Mouse (Mus musculus): Measurements from ENCODE around the gene Hsd11b1.
A peak's percentile ranks its signal among the peaks of the same experiment; 100 is the strongest.

- TF ChIP-seq CTCF (IDR thresholded peaks at IDR 0.05; ENCODE audit: low read depth) (no peak), EP300 (optimal IDR thresholded peaks at IDR 0.05) (peak; percentile 34)
Observed at GRCm38 (mm10) chr1:193242238-193242637, 21.6 kb downstream of the Hsd11b1 start.
